Mouse (Mus musculus): ENCODE data around the gene Clmp. TPM values are rescaled to one million over a fixed set of nuclear protein-coding genes. Genes with fewer than 3 reads are reported as not detected.

Gene Clmp
- polyA plus RNA-seq, 1 experiment from 2014 or later, result 65.3 TPM

- H3K27ac ChIP-seq, result no peak overlapping the region
- peaks cover 24% of the 10 kb centered on the region for H3K4me1 ChIP-seq
- no peak overlapping the region for H3K9ac ChIP-seq
- no peak for ATAC-seq (ENCODE audit: low FRiP score, low read depth)
- H3K27me3 ChIP-seq (replicated peaks), result no peaks in the 10 kb centered on the region
- H3K4me3 ChIP-seq, result no peak overlapping the region
- 84% methylated on average over 4 of the region's 4 CpGs for WGBS
- H3K9me3 ChIP-seq, result no peaks in the 10 kb centered on the region
- H3K36me3 ChIP-seq, result 0 out of 2 replicates have a peak, but pooled peaks cover 2% of the 10 kb centered on the region
- H3K4me2 ChIP-seq (replicated peaks), result no peak overlapping the region
Measured at GRCm38 (mm10) chr9:40696086-40696485, 10.3 kb downstream of the Clmp start.

GRCm38 (mm10) chr9:40699194-40699593 is 13.4 kb downstream of the Clmp start:
- H3K9me3 ChIP-seq, result no peaks in the 10 kb centered on the region
- 97% methylated on average over 3 of the region's 3 CpGs for WGBS
- no peak overlapping the region for H3K4me3 ChIP-seq
- no peak overlapping the region for H3K27ac ChIP-seq
- H3K36me3 ChIP-seq, result 0 out of 2 replicates have a peak, but pooled peaks cover 2% of the 10 kb centered on the region
- H3K4me1 ChIP-seq, result peaks cover 14% of the 10 kb centered on the region
- no peak overlapping the region for H3K9ac ChIP-seq
- ATAC-seq (ENCODE audit: low FRiP score, low read depth), result no peak
- no peak overlapping the region for H3K4me2 ChIP-seq (replicated peaks)
- H3K27me3 ChIP-seq (replicated peaks), result no peaks in the 10 kb centered on the region

DNA sequence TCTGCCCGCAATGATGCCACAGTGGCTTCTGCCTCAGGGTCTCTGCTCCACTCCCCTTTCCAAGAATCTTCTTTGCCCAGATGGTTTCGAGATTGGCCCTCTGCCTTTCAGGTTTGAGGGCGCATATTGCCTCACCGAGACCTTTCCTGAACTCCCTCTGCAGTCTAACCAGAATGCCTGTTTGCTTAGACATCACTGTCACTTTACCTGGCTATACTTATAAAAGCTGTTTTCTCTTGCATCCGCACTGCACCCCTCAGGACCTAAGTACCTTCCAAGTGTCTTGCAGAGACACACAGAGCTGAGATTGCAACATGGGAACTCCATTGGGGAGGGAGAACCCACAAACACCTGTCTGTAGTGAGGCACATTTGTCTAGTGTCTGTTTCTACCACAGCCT is 14.5 kb downstream of the Clmp start:
- no peak overlapping the region for H3K4me3 ChIP-seq
- 86% methylated on average over 5 of the region's 5 CpGs for WGBS
- no peaks in the 10 kb centered on the region for H3K27me3 ChIP-seq (replicated peaks)
- no peak for ATAC-seq (ENCODE audit: low FRiP score, low read depth)
- 0 out of 2 replicates have a peak, but pooled peaks cover 2% of the 10 kb centered on the region for H3K36me3 ChIP-seq
- no peak overlapping the region for H3K4me2 ChIP-seq (replicated peaks)
- H3K9me3 ChIP-seq, result no peaks in the 10 kb centered on the region
- no peak overlapping the region for H3K9ac ChIP-seq
- no peak overlapping the region for H3K27ac ChIP-seq
- peaks cover 12% of the 10 kb centered on the region; the same call in 1 of the 2 replicates for H3K4me1 ChIP-seq

GRCm38 (mm10) chr9:40704364-40705276 is 18.9 kb downstream of the Clmp start:
- Histone ChIP-seq H3K27ac (no peak overlapping the region), H3K27me3 (replicated peaks) (no peaks in the 10 kb centered on the region), H3K4me1 (peaks cover 27% of the 10 kb centered on the region), H3K9ac (no peak overlapping the region), H3K36me3 (no peaks in the 10 kb centered on the region), H3K4me3 (no peak overlapping the region), H3K9me3 (no peaks in the 10 kb centered on the region), H3K4me2 (replicated peaks) (no peak overlapping the region)
- 51% methylated on average over 10 of the region's 10 CpGs for WGBS
- ATAC-seq (ENCODE audit: low FRiP score, low read depth), result no peak

- WGBS, result 28% methylated on average over 12 of the region's 12 CpGs
- no peak overlapping the region for H3K9ac ChIP-seq
- H3K27ac ChIP-seq, result peak overlapping the region; percentile 26; the same call in 1 of the 2 replicates
- no peaks in the 10 kb centered on the region for H3K27me3 ChIP-seq (replicated peaks)
- H3K4me2 ChIP-seq (replicated peaks), result peak overlapping the region; percentile 32; the same call in 1 of the 2 replicates
- ATAC-seq (ENCODE audit: low FRiP score, low read depth), result peak; percentile 27; the same call in 1 of the 2 replicates
- peaks cover 27% of the 10 kb centered on the region for H3K4me1 ChIP-seq
- no peaks in the 10 kb centered on the region for H3K9me3 ChIP-seq
- H3K36me3 ChIP-seq, result no peaks in the 10 kb centered on the region
- H3K4me3 ChIP-seq, result no peak overlapping the region
Measured at GRCm38 (mm10) chr9:40708448-40709140, 22.8 kb downstream of the Clmp start.

- 62% methylated on average over 7 of the region's 7 CpGs for WGBS
- H3K9me3 ChIP-seq, result no peaks in the 10 kb centered on the region
Measured at GRCm38 (mm10) chr9:40709141-40709537, 23.4 kb downstream of the Clmp start.

GRCm38 (mm10) chr9:40709587-40709986 is 23.8 kb downstream of the Clmp start:
- H3K4me2 ChIP-seq (replicated peaks), result no peak overlapping the region
- ATAC-seq (ENCODE audit: low FRiP score, low read depth), result no peak
- H3K4me3 ChIP-seq, result no peak overlapping the region
- 67% methylated on average over 3 of the region's 3 CpGs for WGBS
- peaks cover 21% of the 10 kb centered on the region for H3K4me1 ChIP-seq
- no peaks in the 10 kb centered on the region for H3K27me3 ChIP-seq (replicated peaks)
- H3K27ac ChIP-seq, result no peak overlapping the region
- H3K36me3 ChIP-seq, result no peaks in the 10 kb centered on the region
- H3K9me3 ChIP-seq, result no peaks in the 10 kb centered on the region
- H3K9ac ChIP-seq, result no peak overlapping the region

More at GRCm38 (mm10) chr9:40709141-40709537, 23.4 kb downstream of the Clmp start:
- no peak overlapping the region for H3K4me2 ChIP-seq (replicated peaks)
- ATAC-seq (ENCODE audit: low FRiP score, low read depth), result peak; percentile 39; the same call in 1 of the 2 replicates
- no peak overlapping the region for H3K4me3 ChIP-seq
- H3K36me3 ChIP-seq, result no peaks in the 10 kb centered on the region
- no peaks in the 10 kb centered on the region for H3K27me3 ChIP-seq (replicated peaks)
- H3K9ac ChIP-seq, result no peak overlapping the region
- peaks cover 25% of the 10 kb centered on the region for H3K4me1 ChIP-seq
- 0 out of 2 replicates have a peak overlapping the region, but pooled peaks have one; percentile 26 for H3K27ac ChIP-seq

DNA sequence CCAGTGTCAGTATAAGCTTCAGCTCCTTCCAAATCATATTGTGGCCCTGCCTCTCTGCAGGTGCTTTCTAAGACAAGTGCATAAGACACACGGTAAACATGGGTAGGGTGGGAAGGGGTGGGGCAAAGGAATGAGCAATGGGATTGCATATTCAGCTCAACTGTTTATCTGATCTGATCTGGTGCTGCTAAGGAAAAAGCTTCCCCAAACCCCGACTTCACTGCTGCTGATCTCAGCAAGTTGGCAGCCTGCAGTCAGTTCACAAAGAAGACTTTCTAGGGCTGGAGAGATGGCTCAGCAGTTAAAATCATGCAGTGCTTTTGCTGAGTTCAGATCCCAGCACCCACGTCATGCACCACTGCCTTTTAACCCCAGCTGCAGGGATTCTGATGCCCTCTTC is 24.2 kb downstream of the Clmp start:
- no peak overlapping the region for H3K27ac ChIP-seq
- H3K9me3 ChIP-seq, result no peaks in the 10 kb centered on the region
- no peak overlapping the region for H3K4me3 ChIP-seq
- no peak for ATAC-seq (ENCODE audit: low FRiP score, low read depth)
- 69% methylated on average over 3 of the region's 3 CpGs for WGBS
- no peaks in the 10 kb centered on the region for H3K27me3 ChIP-seq (replicated peaks)
- no peaks in the 10 kb centered on the region for H3K36me3 ChIP-seq
- H3K9ac ChIP-seq, result no peak overlapping the region
- H3K4me1 ChIP-seq, result peaks cover 16% of the 10 kb centered on the region
- no peak overlapping the region for H3K4me2 ChIP-seq (replicated peaks)

- peaks cover 16% of the 10 kb centered on the region for H3K4me1 ChIP-seq
- H3K27ac ChIP-seq, result no peak overlapping the region
- no peak overlapping the region for H3K4me3 ChIP-seq
- no peaks in the 10 kb centered on the region for H3K36me3 ChIP-seq
- no peaks in the 10 kb centered on the region for H3K27me3 ChIP-seq (replicated peaks)
- no peak for ATAC-seq (ENCODE audit: low FRiP score, low read depth)
- H3K4me2 ChIP-seq (replicated peaks), result no peak overlapping the region
- no peak overlapping the region for H3K9ac ChIP-seq
- 70% methylated on average over 4 of the region's 4 CpGs for WGBS
- no peaks in the 10 kb centered on the region for H3K9me3 ChIP-seq
Measured at GRCm38 (mm10) chr9:40711654-40712053, 25.9 kb downstream of the Clmp start.

GRCm38 (mm10) chr9:40717182-40717874 is 31.6 kb downstream of the Clmp start:
- no peak for ATAC-seq (ENCODE audit: low FRiP score, low read depth)
- no peaks in the 10 kb centered on the region for H3K9me3 ChIP-seq
- no peak overlapping the region for H3K4me3 ChIP-seq
- H3K4me2 ChIP-seq (replicated peaks), result no peak overlapping the region
- H3K27ac ChIP-seq, result no peak overlapping the region
- no peak overlapping the region for H3K9ac ChIP-seq
- no peaks in the 10 kb centered on the region for H3K36me3 ChIP-seq
- WGBS, result 78% methylated on average over 18 of the region's 18 CpGs
- no peaks in the 10 kb centered on the region for H3K27me3 ChIP-seq (replicated peaks)
- H3K4me1 ChIP-seq, result peaks cover 19% of the 10 kb centered on the region

GRCm38 (mm10) chr9:40717875-40718185 is 32.1 kb downstream of the Clmp start:
- Histone ChIP-seq H3K4me1 (peaks cover 24% of the 10 kb centered on the region), H3K9ac (no peak overlapping the region), H3K4me3 (no peak overlapping the region), H3K36me3 (no peaks in the 10 kb centered on the region), H3K9me3 (no peaks in the 10 kb centered on the region), H3K27ac (no peak overlapping the region), H3K27me3 (replicated peaks) (no peaks in the 10 kb centered on the region), H3K4me2 (replicated peaks) (no peak overlapping the region)
- ATAC-seq (ENCODE audit: low FRiP score, low read depth), result no peak
- WGBS, result 43% methylated on average over 7 of the region's 7 CpGs

GRCm38 (mm10) chr9:40720881-40721280 is 35.1 kb downstream of the Clmp start:
- H3K4me1 ChIP-seq, result peaks cover 26% of the 10 kb centered on the region
- peak; percentile 78 for ATAC-seq (ENCODE audit: low FRiP score, low read depth)

More at GRCm38 (mm10) chr9:40720881-40721280, 35.1 kb downstream of the Clmp start:
- H3K27ac ChIP-seq, result peak overlapping the region; percentile 38; the same call in 1 of the 2 replicates
- H3K36me3 ChIP-seq, result no peaks in the 10 kb centered on the region
- WGBS, result 20% methylated on average over 7 of the region's 7 CpGs
- no peak overlapping the region for H3K4me2 ChIP-seq (replicated peaks)
- H3K9ac ChIP-seq, result no peak overlapping the region
- no peaks in the 10 kb centered on the region for H3K27me3 ChIP-seq (replicated peaks)
- no peak overlapping the region for H3K4me3 ChIP-seq
- H3K9me3 ChIP-seq, result no peaks in the 10 kb centered on the region

Measured in neural tube, embryonic 12.5 days (tissue).